Mouse (Mus musculus) midbrain, embryonic 11.5 days (tissue): ENCODE data around the gene Vps50. TPM values are rescaled to one million over a fixed set of nuclear protein-coding genes. Genes with fewer than 3 reads are reported as not detected.

Source experiments
- polyA plus RNA-seq: library from polyadenylated mRNA; unstranded; fragments of >200 nt; fragmentation: Nextera tagmentation; extraction: Ambion mirVana; gene quantifications from 2 replicates; pipeline ENCODE4 v1.2.1, GENCODE M21; 2014

The Vps50 gene
- polyA plus RNA-seq, 1 experiment from 2014 or later, result 42.1 TPM

Other genes with a start within 250 kb of the Vps50 start
- gene Samd9l, start 98.8 kb upstream of the Vps50 start, polyA plus RNA-seq, result 0.61 and 0.68 TPM in 2 replicates
- 3.3 and 3.8 TPM in 2 replicates for gene Hepacam2, start 84 bp upstream of the Vps50 start, polyA plus RNA-seq